Mouse (Mus musculus) heart, adult 2 months (tissue): ENCODE data around the gene Efcab9.

ENCODE experiments used
- CTCF ChIP-seq: fragments of 200-600 bp; IDR thresholded peaks from 2 replicates; pipeline ENCODE4 v1.8.1; 2022; ENCODE audit warnings: antibody characterized with exemption, mild to moderate bottlenecking, moderate library complexity
- EP300 ChIP-seq: fragments of 200-500 bp; IDR thresholded peaks from 2 replicates; pipeline ENCODE4 v1.6.1; 2011; ENCODE audit warnings: low read depth, low read length, control low read depth; ENCODE audit not compliant: insufficient read depth
- POLR2A ChIP-seq: fragments of 200-500 bp; IDR thresholded peaks from 2 replicates; pipeline ENCODE4 v1.6.1; 2011; ENCODE audit warnings: mild to moderate bottlenecking, low read depth, low read length, control low read depth; ENCODE audit not compliant: insufficient read depth

GRCm38 (mm10) chr11:32474725-32475124, 57.2 kb downstream of the Efcab9 start:
- TF ChIP-seq CTCF (no peak), POLR2A (no peak), EP300 (no peak)
